Mouse (Mus musculus) urinary bladder, postnatal 25 days (tissue): Measurements from ENCODE around the gene Kif22.

Experiments used
- DNase-seq: peaks from one replicate; pipeline ENCODE4 v3.0.0; 2022; ENCODE audit warnings: low spot score

Kif22 gene

GRCm38 (mm10) chr7:127030172-127030571 is 12.1 kb downstream of the Kif22 start:
- DNase-seq, result no peak

- no peak for DNase-seq
Measured at GRCm38 (mm10) chr7:127027885-127028284, 14.4 kb downstream of the Kif22 start.

GRCm38 (mm10) chr7:127026984-127027726 is 15.1 kb downstream of the Kif22 start, which contains the start of gene Maz:
Maz (minus strand) TSS chr7:127027037.
- peak; percentile 98 for DNase-seq

GRCm38 (mm10) chr7:127026616-127026983 is 15.7 kb downstream of the Kif22 start:
- peak; percentile 72 for DNase-seq

- peak; percentile 61 for DNase-seq
Measured at GRCm38 (mm10) chr7:127026161-127026600, 16.1 kb downstream of the Kif22 start.

GRCm38 (mm10) chr7:127025556-127026160 is 16.6 kb downstream of the Kif22 start:
- DNase-seq, result no peak

GRCm38 (mm10) chr7:127024755-127025555 is 17.3 kb downstream of the Kif22 start:
- peak; percentile 59 for DNase-seq

- DNase-seq, result no peak
Measured at GRCm38 (mm10) chr7:127023896-127024690, 18.2 kb downstream of the Kif22 start.

- no peak for DNase-seq
Measured at GRCm38 (mm10) chr7:127023272-127023691, 19.0 kb downstream of the Kif22 start.

- DNase-seq, result no peak
Measured at GRCm38 (mm10) chr7:127022528-127023271, 19.6 kb downstream of the Kif22 start.

- DNase-seq, result no peak
Measured at GRCm38 (mm10) chr7:127021563-127022527, 20.4 kb downstream of the Kif22 start.

GRCm38 (mm10) chr7:127020901-127021562 is 21.2 kb downstream of the Kif22 start, which contains the start of the genes Gm42742 and Prrt2:
Gm42742 (minus strand) TSS chr7:127021097.
Prrt2 (minus strand) TSS chr7:127021211.
- no peak for DNase-seq

- no peak for DNase-seq
Measured at GRCm38 (mm10) chr7:127020491-127020890, 21.8 kb downstream of the Kif22 start.

GRCm38 (mm10) chr7:127020031-127020430 is 22.2 kb downstream of the Kif22 start:
- DNase-seq, result no peak

GRCm38 (mm10) chr7:127019306-127019960 is 22.8 kb downstream of the Kif22 start:
- no peak for DNase-seq

GRCm38 (mm10) chr7:127018416-127019305 is 23.6 kb downstream of the Kif22 start:
- DNase-seq, result no peak

GRCm38 (mm10) chr7:127017950-127018345 is 24.3 kb downstream of the Kif22 start:
- DNase-seq, result no peak
